Mouse (Mus musculus) adrenal gland, postnatal 25 days (tissue): ENCODE results near the gene Hnf1b. TPM values are rescaled to one million over a fixed set of nuclear protein-coding genes. Genes with fewer than 3 reads are reported as not detected.
A peak's percentile ranks its signal among the peaks of the same experiment; 100 is the strongest.

Source experiments
- DNase-seq: peaks from one replicate; pipeline ENCODE4 v3.0.0; 2021; ENCODE audit warnings: mixed read lengths
- total RNA-seq: library from RNA; stranded (reverse); gene quantifications from 2 replicates; pipeline ENCODE4 v1.2.3, GENCODE M21; 2021

The Hnf1b gene
- total RNA-seq, 1 experiment from 2014 or later: 0.24 TPM

GRCm38 (mm10) chr11:83897569-83897968 is 47.7 kb downstream of the Hnf1b start:
- no peak for DNase-seq

GRCm38 (mm10) chr11:83902812-83903211 is 52.9 kb downstream of the Hnf1b start:
- no peak for DNase-seq

- peak; percentile 4 for DNase-seq
These were observed 55.9 kb downstream of the Hnf1b start for GRCm38 (mm10) chr11:83905756-83906155.

GRCm38 (mm10) chr11:83908376-83908775 is 58.5 kb downstream of the Hnf1b start:
- DNase-seq: no peak

- DNase-seq: no peak
These were observed 64.0 kb downstream of the Hnf1b start for GRCm38 (mm10) chr11:83913824-83914311.

GRCm38 (mm10) chr11:83914501-83914900 is 64.6 kb downstream of the Hnf1b start:
- DNase-seq: no peak

GRCm38 (mm10) chr11:83922600-83922999 is 72.7 kb downstream of the Hnf1b start:
- DNase-seq: no peak

- DNase-seq: peak; percentile 18
These were observed 77.2 kb downstream of the Hnf1b start for GRCm38 (mm10) chr11:83927097-83927496.

- no peak for DNase-seq
These were observed 82.7 kb downstream of the Hnf1b start for GRCm38 (mm10) chr11:83932506-83933106.

- no peak for DNase-seq
These were observed 83.5 kb downstream of the Hnf1b start for GRCm38 (mm10) chr11:83933376-83933775.

GRCm38 (mm10) chr11:83935986-83936665 is 86.3 kb downstream of the Hnf1b start:
- peak; percentile 77 for DNase-seq

- DNase-seq: no peak
These were observed 88.7 kb downstream of the Hnf1b start for GRCm38 (mm10) chr11:83938556-83938955.

GRCm38 (mm10) chr11:83941950-83942840 is 92.3 kb downstream of the Hnf1b start, which contains the start of gene Ddx52:
Gene Ddx52, plus strand, starts transcription at chr11:83942062.
- peak; percentile 88 for DNase-seq

Other genes with a start within 250 kb of the Hnf1b start
- not detected in 2 replicates for gene Rpl9-ps1, start 204.4 kb upstream of the Hnf1b start, total RNA-seq
- gene Ccl3, start 200.7 kb upstream of the Hnf1b start, total RNA-seq: 0.43 TPM in 1 of 2 replicates, not detected in the other
- gene Ccl4, start 187.5 kb upstream of the Hnf1b start, total RNA-seq: not detected in 2 replicates
- 0.88 TPM in 1 of 2 replicates, not detected in the other for gene Wfdc17, start 146.1 kb upstream of the Hnf1b start, total RNA-seq
- not detected in 2 replicates for gene Wfdc18, start 141.0 kb upstream of the Hnf1b start, total RNA-seq
- not detected in 2 replicates for gene Wfdc21, start 103.1 kb upstream of the Hnf1b start, total RNA-seq
- gene Heatr6, start 96.4 kb upstream of the Hnf1b start, total RNA-seq: 17.0 and 17.1 TPM in 2 replicates
- 19.3 and 21.0 TPM in 2 replicates for gene Ddx52, start 92.0 kb downstream of the Hnf1b start, total RNA-seq
- 48.0 and 48.2 TPM in 2 replicates for gene Synrg, start 114.4 kb downstream of the Hnf1b start, total RNA-seq
- gene Dusp14, start 219.2 kb downstream of the Hnf1b start, total RNA-seq: 3.9 and 4.7 TPM in 2 replicates